Mouse (Mus musculus) megakaryocyte, embryonic 14.5 days (primary cell): ENCODE results near the gene Zbtb39.

ENCODE experiments used
- FLI1 ChIP-seq: IDR thresholded peaks from 2 replicates; pipeline ENCODE4 v1.6.1; 2012; ENCODE audit warnings: low read length, inconsistent platforms, mixed read lengths
- GATA1 ChIP-seq: IDR thresholded peaks from 3 replicates; pipeline ENCODE4 v1.6.1; 2012; ENCODE audit warnings: mixed read lengths, low read length, inconsistent platforms, borderline replicate concordance

DNA sequence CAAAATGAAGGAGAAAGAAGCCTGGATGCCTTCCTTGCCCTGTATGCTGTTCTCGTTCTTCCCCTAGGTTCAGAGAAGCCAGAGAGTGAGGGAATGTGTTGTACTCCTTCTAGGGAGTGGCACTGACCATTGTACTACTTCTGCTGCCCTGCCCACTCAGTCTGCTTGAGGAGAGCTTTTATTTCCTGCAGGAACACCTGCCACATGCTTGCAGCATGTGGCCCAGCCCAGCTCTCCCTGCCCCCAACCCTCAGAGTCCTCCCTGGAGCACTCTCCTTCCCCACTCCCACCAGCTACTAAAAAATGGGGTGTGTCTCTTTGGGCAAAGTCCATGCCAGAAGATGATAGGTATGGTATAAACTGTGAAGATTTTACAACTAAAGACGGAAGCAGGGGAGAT lies 35.0 kb upstream of the Zbtb39 start:
- no peak for TF ChIP-seq GATA1
- no peak for TF ChIP-seq FLI1
